Mouse (Mus musculus) cerebellum, adult 2 months (tissue): ENCODE measurements around the gene Mapk10.

Experiments
- CTCF ChIP-seq: fragments of 200-500 bp; IDR thresholded peaks from 2 replicates; pipeline ENCODE4 v1.5.1; 2011; ENCODE audit warnings: low read depth, mild to moderate bottlenecking, control low read depth, low read length, moderate library complexity, borderline replicate concordance; ENCODE audit not compliant: insufficient read depth
- POLR2A ChIP-seq: fragments of 200-500 bp; IDR thresholded peaks from 2 replicates; pipeline ENCODE4 v1.6.1; 2011; ENCODE audit warnings: low read length, control low read depth, borderline replicate concordance; ENCODE audit not compliant: insufficient read depth

DNA sequence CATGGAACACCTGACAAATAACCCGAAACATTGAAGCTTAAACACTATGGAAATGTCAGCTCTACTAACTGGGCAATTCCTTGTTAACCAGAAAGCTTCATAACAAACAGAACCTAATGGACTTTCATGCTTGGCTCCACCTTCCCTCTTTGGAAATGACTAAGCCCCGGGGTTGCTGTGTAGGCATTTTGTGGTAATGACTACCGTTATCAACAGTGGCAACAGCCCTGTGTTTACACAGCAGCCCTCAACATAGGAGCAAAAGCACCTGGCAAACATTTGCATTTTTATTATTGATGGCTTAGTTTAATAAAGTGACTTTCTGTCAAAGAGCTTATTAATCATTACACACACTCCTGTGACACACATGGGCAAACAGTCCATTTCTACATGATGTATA lies 17.4 kb downstream of the Mapk10 start:
- TF ChIP-seq POLR2A (no peak), CTCF (no peak)
